Mouse (Mus musculus) left cerebral cortex, postnatal 25 days (tissue): Measurements from ENCODE around the gene Cox5b. TPM values are rescaled to one million over a fixed set of nuclear protein-coding genes. Genes with fewer than 3 reads are reported as not detected.

Experiments used
- DNase-seq, 2 experiments: peaks; one replicate each; pipeline ENCODE4 v3.0.0; 2022; ENCODE audit warnings: low spot score in 2 of 2, mixed read lengths in 1 of 2
- intact Hi-C: fragments of 180-260 bp; cut with DNase I; formaldehyde crosslinking; loops from one replicate; pipeline ENCODE4 v1.15.1; 2025
- microRNA-seq, 2 experiments: library from miRNA; unstranded; fragments of <30 nt; microRNA quantifications; one replicate each; pipeline ENCODE4 v1.2.0; 2022
- total RNA-seq, 2 experiments: library from RNA; stranded (reverse); gene quantifications; 2 replicates each; pipeline ENCODE4 v1.2.3; 2021

Gene Cox5b
- total RNA-seq, 2 experiments from 2014 or later, result 591 to 598 TPM

DNA sequence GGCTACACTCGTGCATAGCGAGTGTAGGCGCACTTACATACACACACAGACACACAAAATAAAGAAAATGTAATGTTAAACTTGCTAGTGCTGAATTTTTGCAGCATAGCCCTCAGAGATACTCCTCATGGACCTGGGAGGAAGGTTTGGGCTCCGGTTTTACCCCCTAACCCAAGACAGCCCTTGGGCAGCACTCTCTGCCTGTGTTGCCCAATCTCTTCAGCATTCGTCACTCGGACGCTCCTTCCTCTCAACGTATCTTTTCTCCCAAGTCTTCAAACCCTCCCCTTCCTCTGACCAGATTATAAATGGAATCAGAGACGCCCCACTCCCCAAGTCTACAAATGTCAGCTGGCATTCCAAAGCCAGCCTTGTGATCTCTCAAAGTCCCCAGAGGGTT, 51.8 kb downstream of the Cox5b start:
- no peak for DNase-seq
- intact Hi-C loops, result no loop called here

Small RNAs within 50 kb of the gene (microRNA-seq; reads per million reads assigned to microRNA genes)
- 0 reads per million in 2 experiments for gene Gm24133

Other genes starting within 250 kb of the Cox5b start
- gene Lman2l, start 246.2 kb upstream of the Cox5b start, total RNA-seq, result 10 to 100 TPM; 41.3 to 46.5 TPM
- 10 to 100 TPM; 13.0 to 13.8 TPM for gene Cnnm4, start 219.8 kb upstream of the Cox5b start, total RNA-seq
- 10 to 100 TPM; 32.1 to 32.7 TPM for gene Cnnm3, start 179.6 kb upstream of the Cox5b start, total RNA-seq
- 1 to 10 TPM; 6.1 to 6.3 TPM for gene Ankrd23, start 154.6 kb upstream of the Cox5b start, total RNA-seq
- gene Gm42417, start 152.0 kb upstream of the Cox5b start, total RNA-seq, result not detected
- 10 to 100 TPM; 11.1 to 13.0 TPM for gene Ankrd39, start 144.0 kb upstream of the Cox5b start, total RNA-seq
- 10 to 100 TPM; 16.0 to 16.9 TPM for gene Sema4c, start 133.1 kb upstream of the Cox5b start, total RNA-seq
- not detected for gene Fam178b, start 8.3 kb upstream of the Cox5b start, total RNA-seq
- 1 to 10 TPM; 1.2 to 2.3 TPM for gene 4933424G06Rik, start 18.7 kb downstream of the Cox5b start, total RNA-seq
- 100 to 1,000 TPM; 332 to 370 TPM for gene Actr1b, start 23.0 kb downstream of the Cox5b start, total RNA-seq
- gene Zap70, start 70.3 kb downstream of the Cox5b start, total RNA-seq, result 1 to 10 TPM; 1.4 to 1.9 TPM